Mouse (Mus musculus) frontal cortex, adult (tissue): Measurements from ENCODE around the gene Galnt10.

ENCODE experiments used
- ATAC-seq: cut with Nextera tagmentation; 2 replicates; pipeline ENCODE4 v1.9.2; 2017; ENCODE audit warnings: mild to moderate bottlenecking, moderate library complexity, mixed read lengths; ENCODE audit not compliant: low TSS enrichment

Galnt10 gene

GRCm38 (mm10) chr11:57643691-57644090 is 1.6 kb upstream of the Galnt10 start:
- no peak for ATAC-seq

- ATAC-seq, result peak; percentile 36; the same call in 1 of the 2 replicates
These were observed 811 bp upstream of the Galnt10 start for GRCm38 (mm10) chr11:57644245-57645017.

- ATAC-seq, result no peak
These were observed 605 bp downstream of the Galnt10 start for GRCm38 (mm10) chr11:57645847-57646246.

GRCm38 (mm10) chr11:57646416-57646815 is 1.2 kb downstream of the Galnt10 start:
- no peak for ATAC-seq

- ATAC-seq, result no peak
These were observed 1.7 kb downstream of the Galnt10 start for GRCm38 (mm10) chr11:57646940-57647339.

GRCm38 (mm10) chr11:57647446-57647845 is 2.2 kb downstream of the Galnt10 start:
- no peak for ATAC-seq

GRCm38 (mm10) chr11:57648196-57648800 is 3.1 kb downstream of the Galnt10 start:
- no peak for ATAC-seq

GRCm38 (mm10) chr11:57649269-57649668 is 4.0 kb downstream of the Galnt10 start:
- ATAC-seq, result no peak

GRCm38 (mm10) chr11:57649671-57650070 is 4.4 kb downstream of the Galnt10 start:
- no peak for ATAC-seq

GRCm38 (mm10) chr11:57650867-57651266 is 5.6 kb downstream of the Galnt10 start:
- no peak for ATAC-seq

GRCm38 (mm10) chr11:57651281-57651810 is 6.1 kb downstream of the Galnt10 start:
- peak; percentile 99 for ATAC-seq

- no peak for ATAC-seq
These were observed 7.1 kb downstream of the Galnt10 start for GRCm38 (mm10) chr11:57652206-57652922.

- no peak for ATAC-seq
These were observed 7.8 kb downstream of the Galnt10 start for GRCm38 (mm10) chr11:57652923-57653660.

GRCm38 (mm10) chr11:57653796-57654195 is 8.6 kb downstream of the Galnt10 start:
- no peak for ATAC-seq

- no peak for ATAC-seq
These were observed 9.1 kb downstream of the Galnt10 start for GRCm38 (mm10) chr11:57654386-57654785.

- ATAC-seq, result no peak
These were observed 9.7 kb downstream of the Galnt10 start for GRCm38 (mm10) chr11:57654977-57655397.

GRCm38 (mm10) chr11:57655669-57656325 is 10.6 kb downstream of the Galnt10 start:
- no peak for ATAC-seq

- no peak for ATAC-seq
These were observed 11.5 kb downstream of the Galnt10 start for GRCm38 (mm10) chr11:57656602-57657275.

- ATAC-seq, result no peak
These were observed 12.3 kb downstream of the Galnt10 start for GRCm38 (mm10) chr11:57657370-57658072.

- ATAC-seq, result no peak
These were observed 13.0 kb downstream of the Galnt10 start for GRCm38 (mm10) chr11:57658214-57658613.
